Mouse (Mus musculus): ENCODE measurements around the gene Stk4. TPM values are rescaled to one million over a fixed set of nuclear protein-coding genes. Genes with fewer than 3 reads are reported as not detected.

Gene Stk4
- polyA plus RNA-seq, 1 experiment = 150 TPM

DNA sequence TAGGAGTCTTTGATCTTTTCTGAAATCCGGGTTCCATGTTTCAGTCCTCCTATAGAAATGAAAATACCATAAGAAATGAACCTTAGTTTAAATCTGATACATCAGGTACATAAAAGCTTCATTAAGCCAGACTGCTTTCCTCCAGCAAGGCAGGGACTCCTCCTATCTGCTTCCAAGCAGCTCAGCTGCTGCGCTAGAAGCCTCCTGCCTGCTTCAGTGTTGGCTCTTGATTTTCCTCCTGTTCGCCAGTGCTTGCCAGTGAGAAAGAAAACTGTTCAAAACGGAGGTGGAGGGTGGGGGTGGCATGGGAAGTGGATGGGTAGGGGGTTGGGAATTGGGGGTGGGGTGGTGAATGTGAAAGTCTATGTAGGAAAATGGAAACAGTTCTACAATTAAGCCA, 19.4 kb downstream of the Stk4 start:
- whole genome bisulfite sequencing = 75% methylated on average over 4 of the region's 4 CpGs
- no peak overlapping the region for H3K4me3 ChIP-seq (ENCODE audit: insufficient read depth, low read depth, low read length)
- no peak overlapping the region for H3K27ac ChIP-seq (ENCODE audit: insufficient read depth, low read depth, low read length)
- TF ChIP-seq CTCF (IDR thresholded peaks at IDR 0.05; ENCODE audit: insufficient read depth, low read depth, low read length) (no peak), POLR2A (IDR thresholded peaks at IDR 0.05; ENCODE audit: insufficient read depth, low read depth, low read length) (no peak)
- no peaks in the 10 kb centered on the region for H3K4me1 ChIP-seq (ENCODE audit: control insufficient read depth, insufficient read depth, low read length)

DNA sequence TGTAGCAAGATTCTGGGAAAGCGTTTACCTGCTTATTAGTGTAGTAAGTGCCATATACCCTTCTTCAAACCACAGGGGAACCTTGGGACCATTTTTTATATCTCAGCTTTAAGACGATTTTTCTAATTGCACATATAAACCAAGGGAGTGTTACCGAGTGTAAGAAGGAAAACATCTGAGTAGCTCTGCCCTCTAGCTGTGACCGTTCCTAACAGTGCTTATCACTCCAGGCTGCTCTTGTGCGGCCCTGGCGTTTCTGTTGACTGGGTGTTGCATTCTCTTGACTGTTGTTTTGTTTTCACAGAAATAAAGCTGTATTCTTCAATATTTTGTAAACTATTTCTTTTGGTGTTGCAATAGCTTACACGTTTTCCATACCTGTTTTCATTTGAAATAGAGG, 24.0 kb downstream of the Stk4 start:
- Histone ChIP-seq H3K27ac (ENCODE audit: insufficient read depth, low read depth, low read length) (no peak overlapping the region), H3K4me1 (ENCODE audit: control insufficient read depth, insufficient read depth, low read length) (no peaks in the 10 kb centered on the region), H3K4me3 (ENCODE audit: insufficient read depth, low read depth, low read length) (no peak overlapping the region)
- TF ChIP-seq CTCF (IDR thresholded peaks at IDR 0.05; ENCODE audit: insufficient read depth, low read depth, low read length) (no peak), POLR2A (IDR thresholded peaks at IDR 0.05; ENCODE audit: insufficient read depth, low read depth, low read length) (no peak)
- WGBS = 70% methylated on average over 7 of the region's 7 CpGs

DNA sequence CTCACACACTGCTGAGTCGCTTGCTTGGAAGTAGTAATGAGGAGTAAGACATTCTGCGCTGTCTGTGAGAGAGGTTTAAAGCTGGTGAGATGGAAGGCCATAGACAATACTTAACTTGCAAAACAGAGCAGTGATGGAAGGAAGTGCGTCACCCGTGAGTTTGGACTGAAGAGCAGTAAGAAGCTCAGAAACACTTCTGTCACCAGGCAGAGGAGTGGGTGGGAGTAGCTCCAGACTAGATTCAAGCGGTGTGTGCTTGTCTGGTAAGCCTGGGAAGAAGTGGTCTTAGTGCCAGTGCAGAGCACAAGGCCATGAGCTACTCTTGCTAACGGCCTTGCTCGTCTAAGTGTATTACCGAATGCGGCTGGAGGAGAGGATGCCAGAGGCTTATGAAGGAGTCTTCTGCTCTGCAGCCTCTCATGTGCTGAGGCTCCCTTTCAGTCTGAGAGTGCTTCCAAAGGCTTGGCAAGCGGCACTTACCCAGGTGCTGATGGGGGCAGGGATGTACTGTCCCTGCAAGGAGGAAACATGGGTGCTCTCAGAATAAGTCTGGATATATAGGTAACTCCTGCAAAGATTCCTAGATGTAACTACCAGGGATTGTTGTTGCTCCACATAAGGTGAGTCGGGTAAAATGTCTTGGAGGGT, 28.6 kb downstream of the Stk4 start:
- Histone ChIP-seq H3K4me1 (ENCODE audit: control insufficient read depth, insufficient read depth, low read length) (no peaks in the 10 kb centered on the region), H3K4me3 (ENCODE audit: insufficient read depth, low read depth, low read length) (no peak overlapping the region), H3K27ac (ENCODE audit: insufficient read depth, low read depth, low read length) (no peak overlapping the region)
- TF ChIP-seq POLR2A (IDR thresholded peaks at IDR 0.05; ENCODE audit: insufficient read depth, low read depth, low read length) (no peak), CTCF (IDR thresholded peaks at IDR 0.05; ENCODE audit: insufficient read depth, low read depth, low read length) (no peak)
- WGBS = 88% methylated on average over 11 of the region's 11 CpGs

DNA sequence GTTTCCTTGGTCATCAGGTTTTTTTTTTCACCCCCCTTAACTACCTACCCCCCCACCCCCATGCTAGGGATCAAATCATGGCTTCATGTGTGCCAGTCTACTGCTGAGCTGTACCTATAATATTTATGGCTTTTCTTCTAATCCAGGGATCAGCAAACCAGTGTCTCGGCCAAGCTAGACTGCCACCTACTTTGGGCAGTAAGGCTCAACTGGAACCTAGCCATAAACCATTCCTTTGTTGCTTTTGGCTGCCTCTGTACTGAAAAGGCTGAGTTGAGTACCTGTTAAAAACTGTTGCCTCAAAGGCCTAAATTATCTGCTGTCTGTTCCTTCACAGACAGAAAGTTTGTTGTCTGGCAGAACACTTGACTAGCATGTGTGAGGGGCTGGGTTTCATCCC, 31.8 kb downstream of the Stk4 start:
- TF ChIP-seq CTCF (IDR thresholded peaks at IDR 0.05; ENCODE audit: insufficient read depth, low read depth, low read length) (no peak), POLR2A (IDR thresholded peaks at IDR 0.05; ENCODE audit: insufficient read depth, low read depth, low read length) (no peak)
- Histone ChIP-seq H3K27ac (ENCODE audit: insufficient read depth, low read depth, low read length) (no peak overlapping the region), H3K4me1 (ENCODE audit: control insufficient read depth, insufficient read depth, low read length) (no peaks in the 10 kb centered on the region), H3K4me3 (ENCODE audit: insufficient read depth, low read depth, low read length) (no peak overlapping the region)
- WGBS = 33% methylated on average over 1 of the region's 1 CpGs

DNA sequence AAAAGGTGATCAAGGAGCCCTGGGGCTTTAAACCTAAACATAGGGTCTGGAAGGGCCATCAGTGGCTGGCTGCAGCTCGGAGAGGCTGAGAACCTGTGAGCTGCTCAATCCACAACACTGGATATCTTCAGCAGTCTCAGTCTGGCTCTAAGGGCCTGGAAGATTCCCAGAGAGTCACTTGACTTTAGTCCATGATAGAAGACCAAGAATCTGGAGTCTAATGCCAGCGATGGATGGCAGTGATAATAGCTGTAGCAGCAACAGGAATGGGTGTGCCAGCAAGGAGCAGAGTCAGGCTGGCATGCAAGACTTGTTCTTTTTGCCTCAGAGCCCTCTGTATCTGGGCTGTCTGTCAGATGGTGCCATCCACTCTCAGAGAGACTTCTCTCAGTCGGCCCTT, 32.2 kb downstream of the Stk4 start:
- no peak overlapping the region for H3K4me3 ChIP-seq (ENCODE audit: insufficient read depth, low read depth, low read length)
- H3K4me1 ChIP-seq (ENCODE audit: control insufficient read depth, insufficient read depth, low read length) = no peaks in the 10 kb centered on the region
- TF ChIP-seq POLR2A (IDR thresholded peaks at IDR 0.05; ENCODE audit: insufficient read depth, low read depth, low read length) (no peak), CTCF (IDR thresholded peaks at IDR 0.05; ENCODE audit: insufficient read depth, low read depth, low read length) (no peak)
- whole genome bisulfite sequencing = 80% methylated on average over 3 of the region's 3 CpGs
- no peak overlapping the region for H3K27ac ChIP-seq (ENCODE audit: insufficient read depth, low read depth, low read length)

DNA sequence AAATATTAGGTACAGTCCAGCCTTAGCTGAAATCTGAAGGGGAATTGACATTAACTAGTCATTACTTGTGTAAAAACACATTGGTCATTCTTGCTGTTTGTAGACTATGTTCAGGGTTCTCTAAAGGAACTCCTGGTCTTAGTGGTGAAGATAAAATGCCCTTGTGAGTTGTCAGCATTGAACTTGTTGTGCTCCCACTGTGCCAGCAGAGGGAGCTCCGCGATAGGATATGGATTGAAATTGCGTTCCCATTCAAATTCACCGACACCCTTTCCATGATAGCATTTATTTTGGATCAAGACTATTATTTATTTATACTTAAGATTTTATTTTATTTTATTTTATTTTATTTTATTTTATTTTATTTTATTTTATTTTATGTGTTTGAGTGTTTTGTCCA, 33.4 kb downstream of the Stk4 start:
- no peak for TF ChIP-seq POLR2A (IDR thresholded peaks at IDR 0.05; ENCODE audit: insufficient read depth, low read depth, low read length)
- no peak for TF ChIP-seq CTCF (IDR thresholded peaks at IDR 0.05; ENCODE audit: insufficient read depth, low read depth, low read length)
- WGBS = 14% methylated on average over 4 of the region's 4 CpGs
- Histone ChIP-seq H3K4me1 (ENCODE audit: control insufficient read depth, insufficient read depth, low read length) (no peaks in the 10 kb centered on the region), H3K4me3 (ENCODE audit: insufficient read depth, low read depth, low read length) (no peak overlapping the region), H3K27ac (ENCODE audit: insufficient read depth, low read depth, low read length) (no peak overlapping the region)

DNA sequence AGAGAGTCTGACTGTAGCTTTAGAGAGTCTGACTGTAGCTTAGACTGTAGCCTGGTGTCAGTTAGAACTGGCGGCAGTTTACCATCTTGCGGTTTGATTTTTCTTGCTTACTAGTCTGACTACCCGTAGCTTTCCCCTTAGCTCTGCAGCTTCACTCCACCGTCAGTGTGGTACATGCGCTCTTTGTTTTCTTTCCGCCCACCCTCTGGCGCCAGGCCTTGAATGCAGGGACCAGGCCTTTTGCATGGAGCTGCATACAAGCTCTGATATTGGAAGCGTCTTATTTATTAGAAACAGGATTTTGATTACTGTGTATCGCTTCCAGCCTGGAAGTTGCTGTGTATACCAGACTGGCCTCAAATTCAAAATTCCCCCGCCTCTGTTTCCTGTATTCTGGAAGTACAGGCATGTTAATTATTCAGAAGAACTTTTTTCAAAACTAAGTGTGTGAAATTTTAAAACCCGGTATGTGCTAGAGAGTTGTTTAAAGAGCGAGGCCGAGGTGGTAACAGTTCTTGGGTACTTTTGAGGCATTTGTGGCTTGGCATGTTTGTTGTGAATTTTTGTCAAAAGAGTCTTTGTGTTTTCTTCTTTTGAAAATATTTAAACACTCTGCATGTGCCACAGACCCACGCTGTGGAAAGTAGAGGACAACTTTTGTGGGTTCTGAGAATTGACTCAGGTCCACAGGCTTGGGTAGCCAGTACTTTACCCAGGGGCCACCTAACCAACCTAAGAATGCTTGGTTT, 36.3 kb downstream of the Stk4 start:
- H3K4me3 ChIP-seq (ENCODE audit: insufficient read depth, low read depth, low read length) = no peak overlapping the region
- no peaks in the 10 kb centered on the region for H3K4me1 ChIP-seq (ENCODE audit: control insufficient read depth, insufficient read depth, low read length)
- 42% methylated on average over 14 of the region's 14 CpGs for WGBS
- TF ChIP-seq POLR2A (IDR thresholded peaks at IDR 0.05; ENCODE audit: insufficient read depth, low read depth, low read length) = no peak
- TF ChIP-seq CTCF (IDR thresholded peaks at IDR 0.05; ENCODE audit: insufficient read depth, low read depth, low read length) = no peak
- H3K27ac ChIP-seq (ENCODE audit: insufficient read depth, low read depth, low read length) = no peak overlapping the region

DNA sequence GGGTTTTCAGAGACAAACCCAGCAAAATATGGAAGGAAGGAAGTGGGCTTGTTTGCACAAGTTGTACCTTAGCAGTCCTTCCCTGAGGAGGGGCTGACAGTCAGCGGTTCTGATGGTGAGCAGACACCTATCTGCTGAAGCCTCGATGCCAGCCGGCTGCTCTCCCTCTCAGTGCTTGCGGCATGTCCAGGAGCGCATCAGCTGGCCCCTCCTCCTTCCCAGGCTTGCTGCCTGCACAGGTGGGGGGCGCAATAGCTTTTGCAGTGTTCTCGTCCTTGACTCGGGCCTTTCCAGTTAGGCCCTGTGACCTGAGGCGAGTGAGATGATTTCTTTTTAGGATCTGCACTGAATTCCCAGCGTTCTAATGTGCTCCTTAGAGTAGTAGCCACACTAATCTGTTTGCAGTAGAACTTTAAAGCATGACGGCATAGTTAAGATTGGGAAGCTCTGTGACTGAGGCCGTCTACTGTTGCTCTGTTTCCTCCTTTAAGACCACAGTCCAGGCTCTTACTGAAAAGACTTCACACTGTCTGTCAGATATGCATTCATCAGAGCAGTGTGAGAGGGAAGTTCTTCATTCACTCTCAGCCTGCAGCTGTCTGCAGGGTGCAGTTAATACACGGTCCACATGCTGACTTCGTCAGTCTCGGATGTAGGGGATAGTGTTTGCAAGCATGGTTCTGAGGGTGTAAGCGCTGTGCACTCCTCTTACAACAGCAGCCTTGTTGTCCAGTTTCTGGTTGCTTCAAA, 37.2 kb downstream of the Stk4 start:
- WGBS = 72% methylated on average over 16 of the region's 16 CpGs
- Histone ChIP-seq H3K4me1 (ENCODE audit: control insufficient read depth, insufficient read depth, low read length) (no peaks in the 10 kb centered on the region), H3K27ac (ENCODE audit: insufficient read depth, low read depth, low read length) (no peak overlapping the region), H3K4me3 (ENCODE audit: insufficient read depth, low read depth, low read length) (no peak overlapping the region)
- TF ChIP-seq CTCF (IDR thresholded peaks at IDR 0.05; ENCODE audit: insufficient read depth, low read depth, low read length) (no peak), POLR2A (IDR thresholded peaks at IDR 0.05; ENCODE audit: insufficient read depth, low read depth, low read length) (no peak)

DNA sequence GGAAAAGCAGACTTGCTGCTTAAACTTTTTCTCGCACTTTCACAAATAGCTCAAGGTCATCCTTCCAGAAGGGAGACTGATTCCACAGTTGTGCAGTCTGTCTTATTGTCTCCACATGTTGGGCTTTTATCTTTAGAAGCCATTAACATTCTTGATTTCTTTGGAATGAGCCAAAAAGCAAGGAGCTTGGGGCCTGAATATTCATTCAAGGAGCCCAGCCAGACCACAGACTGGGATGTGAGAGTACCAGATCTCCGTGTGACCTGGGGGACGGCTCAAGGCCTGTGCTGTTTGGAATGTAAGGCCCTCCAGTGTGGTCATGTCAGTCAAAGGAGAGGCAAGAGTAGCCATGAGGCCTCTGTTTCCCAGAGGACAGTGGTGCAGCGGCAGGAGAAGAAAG, 38.4 kb downstream of the Stk4 start:
- H3K27ac ChIP-seq (ENCODE audit: insufficient read depth, low read depth, low read length) = no peak overlapping the region
- 59% methylated on average over 4 of the region's 4 CpGs for WGBS
- H3K4me3 ChIP-seq (ENCODE audit: insufficient read depth, low read depth, low read length) = no peak overlapping the region
- H3K4me1 ChIP-seq (ENCODE audit: control insufficient read depth, insufficient read depth, low read length) = no peaks in the 10 kb centered on the region
- TF ChIP-seq CTCF (IDR thresholded peaks at IDR 0.05; ENCODE audit: insufficient read depth, low read depth, low read length) (no peak), POLR2A (IDR thresholded peaks at IDR 0.05; ENCODE audit: insufficient read depth, low read depth, low read length) (no peak)

Data from olfactory bulb, adult 2 months (tissue).